Mouse (Mus musculus): ENCODE results near the gene Sirt2.

Gene Sirt2

DNA sequence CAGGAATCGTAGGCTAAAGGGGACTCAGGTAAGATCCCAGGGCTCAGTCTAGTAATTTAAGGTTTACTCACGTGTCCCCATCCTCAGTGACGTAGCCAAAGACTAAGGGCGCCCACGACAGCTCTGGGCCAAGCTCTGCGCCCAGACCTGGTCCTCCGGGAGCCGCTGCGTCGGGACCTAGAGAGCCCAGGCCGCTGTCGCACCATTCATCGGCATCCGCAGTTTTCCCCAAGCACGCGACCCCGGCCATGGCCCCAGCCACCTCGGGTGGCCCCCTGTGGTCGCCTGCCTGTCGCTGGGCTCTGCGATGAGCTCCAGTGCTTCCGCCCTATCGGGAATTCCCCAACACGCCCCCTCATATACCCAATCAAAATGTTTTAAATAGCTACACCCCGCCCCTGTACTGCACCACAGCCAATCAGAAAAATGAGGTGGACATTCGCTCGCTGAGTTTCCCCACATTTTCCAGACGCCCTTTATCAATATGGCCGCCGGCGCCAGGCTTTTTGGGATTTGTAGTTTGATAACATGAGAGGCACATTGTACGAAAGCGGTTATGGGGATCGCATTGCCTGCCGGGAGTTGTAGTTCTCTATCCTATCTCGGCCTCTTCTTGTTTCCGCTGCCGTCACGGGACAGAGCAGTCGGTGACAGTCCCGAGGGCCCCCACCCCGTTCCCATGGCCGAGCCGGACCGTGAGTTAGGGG lies at the start of gene Sirt2:
Sirt2 (plus strand) TSS at position 563 of the 707 bp plus-strand sequence.
- DNase-seq = peak; percentile 93 to 95

DNA sequence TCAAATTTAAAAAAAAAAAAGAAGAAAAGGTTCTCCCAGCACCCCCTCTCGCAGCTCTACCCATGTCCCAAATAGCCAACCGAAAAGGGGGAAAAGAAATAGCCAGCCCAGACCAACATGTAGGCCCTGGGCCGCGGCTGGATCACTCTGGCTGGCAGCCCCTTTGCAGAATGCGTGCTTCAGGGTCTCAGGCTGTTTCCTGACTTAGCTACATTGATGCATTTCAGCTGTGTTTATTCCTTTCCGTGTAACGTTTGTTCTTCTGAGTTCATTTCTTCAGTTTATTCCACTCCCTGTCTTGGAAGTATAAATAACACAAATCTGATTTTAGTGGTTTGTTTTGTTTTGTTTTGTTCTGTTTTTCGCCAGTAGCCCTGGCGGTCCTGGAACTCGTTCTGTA lies 48.8 kb upstream of the Sirt2 start:
- DNase-seq = no peak

DNA sequence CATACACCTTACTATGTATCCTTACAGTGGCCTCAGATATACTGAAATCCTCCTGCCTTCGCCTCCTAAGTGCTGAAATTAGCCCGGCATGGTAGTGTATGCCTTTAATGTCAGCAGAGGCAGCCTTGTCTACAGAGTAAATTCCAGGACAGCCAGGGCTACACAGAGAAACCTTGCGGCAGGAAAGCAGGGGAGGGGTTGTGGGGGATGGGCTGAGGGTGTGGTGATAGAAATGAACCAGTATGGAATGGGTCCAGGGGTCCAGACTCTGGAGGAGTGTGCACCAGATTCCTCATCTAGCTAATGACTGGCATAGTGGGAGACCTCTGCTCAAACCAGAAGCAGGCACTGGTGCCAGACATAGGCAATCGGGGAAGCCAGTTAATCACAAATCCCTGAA lies 47.4 kb upstream of the Sirt2 start:
- no peak for DNase-seq

DNA sequence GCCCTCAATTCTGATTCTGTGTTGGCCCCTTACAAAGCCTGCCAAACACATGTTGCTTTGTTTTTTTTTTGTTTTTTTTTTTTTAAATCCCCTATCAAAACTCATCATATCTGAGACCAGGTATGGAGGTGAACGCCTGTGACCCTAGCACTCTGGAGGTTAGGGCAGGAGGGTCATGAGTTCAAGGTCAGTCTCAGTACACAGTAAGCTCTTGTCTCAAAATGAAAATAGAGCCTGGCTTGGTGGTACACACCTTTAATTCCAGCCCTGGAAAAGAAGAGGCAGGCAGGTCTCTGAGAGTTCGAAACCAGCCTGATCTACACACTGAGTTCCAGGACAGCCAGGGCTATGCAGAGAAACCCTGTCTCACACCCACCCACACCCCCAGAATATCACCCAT lies 46.9 kb upstream of the Sirt2 start:
- no peak for DNase-seq

DNA sequence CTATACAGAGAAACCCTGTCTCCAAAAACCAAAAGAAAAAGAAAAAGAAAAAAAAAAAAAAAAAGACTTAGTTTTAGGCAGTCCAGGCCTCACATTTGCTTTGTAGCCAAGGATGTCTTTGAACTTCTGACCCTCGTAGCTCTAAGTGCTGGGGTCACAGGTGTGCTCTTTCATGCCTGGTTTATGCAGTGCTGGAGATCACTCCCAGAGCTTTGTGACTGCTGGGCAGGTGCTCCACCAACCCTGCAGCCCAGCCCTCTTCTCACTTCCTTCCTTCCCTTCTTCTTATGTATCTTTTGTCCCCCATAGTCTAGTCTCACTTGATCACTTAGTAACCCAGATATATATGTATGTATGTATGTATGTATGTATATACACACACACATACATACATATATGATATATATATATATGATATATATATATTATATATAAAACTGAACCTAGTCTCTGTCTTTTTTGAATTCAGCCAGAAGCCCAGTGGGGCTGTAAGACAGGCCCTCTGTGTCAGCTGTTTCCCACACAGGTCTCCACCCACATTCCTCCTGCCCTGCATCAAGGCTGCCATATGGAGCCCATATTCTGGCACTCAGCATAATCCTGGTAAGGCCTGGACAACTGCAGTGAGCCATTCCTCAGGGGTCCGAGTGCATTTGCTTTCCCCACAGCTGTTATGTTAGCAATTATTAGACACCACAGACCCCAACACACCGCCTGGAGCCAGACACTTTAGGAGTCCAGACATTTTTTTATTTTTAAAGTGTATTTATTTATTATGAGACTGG lies 45.6 kb upstream of the Sirt2 start:
- no peak for DNase-seq

DNA sequence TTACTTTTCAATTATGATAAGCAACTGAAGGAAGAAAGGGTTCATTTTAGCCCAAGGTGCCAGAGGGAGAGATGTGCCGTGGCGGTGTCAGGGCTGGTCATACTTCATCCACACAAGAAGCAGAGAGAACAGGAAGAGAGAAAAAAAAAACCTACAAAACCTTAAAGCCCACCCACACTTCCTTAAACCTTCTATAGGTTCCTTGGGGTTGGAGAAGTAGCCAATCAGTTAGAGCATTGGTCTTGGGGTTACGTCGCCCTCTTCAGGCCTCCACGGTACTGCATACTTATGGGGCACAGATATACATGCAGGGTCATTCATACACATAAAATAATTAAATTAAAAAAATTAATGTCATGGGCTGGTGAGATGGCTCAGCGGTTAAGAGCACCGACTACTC lies 44.5 kb upstream of the Sirt2 start:
- DNase-seq = peak; percentile 29 to 46

DNA sequence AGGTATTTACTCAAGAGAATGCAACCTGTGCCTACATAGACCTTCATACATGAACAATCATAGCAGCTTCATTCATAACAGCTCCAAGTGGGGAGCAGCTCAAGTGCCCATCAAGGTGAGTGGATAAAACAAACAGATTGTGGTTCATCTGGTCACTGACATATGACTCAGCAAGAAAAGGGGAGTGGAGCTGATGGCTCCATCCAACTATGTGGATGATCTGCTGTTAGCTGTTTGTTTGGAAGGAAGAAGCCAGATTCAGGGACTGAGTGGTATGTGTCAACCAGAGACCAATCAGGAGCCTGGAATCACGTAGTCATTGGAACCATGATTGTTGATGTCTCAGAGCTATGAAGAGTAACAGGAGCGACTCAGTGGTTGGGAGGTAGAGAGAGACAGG lies 41.9 kb upstream of the Sirt2 start:
- DNase-seq = no peak

DNA sequence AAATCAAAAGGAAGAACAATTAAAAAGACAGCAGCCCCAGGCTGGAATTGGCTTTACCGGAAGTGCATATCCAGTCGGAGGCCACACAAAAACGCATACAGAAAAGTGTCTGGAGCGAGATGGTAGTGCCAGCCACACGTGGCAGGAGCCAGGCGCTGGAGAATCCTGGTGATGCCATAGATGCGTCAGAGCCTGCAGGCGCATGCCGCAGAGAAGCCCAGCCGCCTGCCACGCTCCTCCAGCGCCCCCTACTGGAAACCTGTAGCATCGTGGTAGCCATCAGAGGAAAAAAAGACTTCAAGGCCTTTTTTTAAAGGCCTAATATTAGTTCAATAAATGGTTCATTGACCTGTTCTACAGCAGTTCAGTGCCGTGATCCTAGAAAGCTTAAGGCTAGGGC lies 39.9 kb upstream of the Sirt2 start:
- peak; percentile 76 to 77 for DNase-seq

DNA sequence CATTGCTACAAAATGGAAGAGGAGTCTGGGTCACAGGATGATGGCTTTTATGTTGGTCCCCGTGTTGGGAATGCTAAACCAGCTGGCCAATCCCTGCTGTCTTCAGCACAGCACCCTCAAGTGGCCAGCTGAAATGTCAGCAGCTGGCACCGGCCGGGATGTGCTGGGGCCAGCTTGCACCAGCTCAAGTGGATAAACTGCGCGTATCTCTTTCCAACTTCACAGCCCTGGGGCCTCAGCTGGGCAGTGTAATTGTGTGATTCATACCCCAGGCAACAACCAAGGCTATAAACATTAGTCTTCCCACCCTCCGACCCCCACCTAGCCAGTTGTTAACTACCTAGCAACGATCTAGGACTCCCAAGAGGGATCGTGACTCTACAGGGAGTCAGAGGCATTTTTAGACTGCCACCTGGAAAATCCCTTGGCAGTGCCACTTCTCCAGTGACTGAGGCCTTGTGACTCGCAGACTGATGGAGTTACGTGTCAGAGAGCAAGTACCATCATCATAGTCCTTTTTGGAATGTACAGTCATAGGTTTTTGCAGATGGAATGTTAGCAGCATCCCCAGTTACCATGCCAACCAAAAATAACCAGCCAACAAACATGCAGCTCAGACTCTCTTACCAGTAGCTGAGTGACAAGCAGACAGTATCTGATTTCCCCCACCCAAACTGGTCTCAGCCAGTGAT lies 38.7 kb upstream of the Sirt2 start:
- no peak for DNase-seq

DNA sequence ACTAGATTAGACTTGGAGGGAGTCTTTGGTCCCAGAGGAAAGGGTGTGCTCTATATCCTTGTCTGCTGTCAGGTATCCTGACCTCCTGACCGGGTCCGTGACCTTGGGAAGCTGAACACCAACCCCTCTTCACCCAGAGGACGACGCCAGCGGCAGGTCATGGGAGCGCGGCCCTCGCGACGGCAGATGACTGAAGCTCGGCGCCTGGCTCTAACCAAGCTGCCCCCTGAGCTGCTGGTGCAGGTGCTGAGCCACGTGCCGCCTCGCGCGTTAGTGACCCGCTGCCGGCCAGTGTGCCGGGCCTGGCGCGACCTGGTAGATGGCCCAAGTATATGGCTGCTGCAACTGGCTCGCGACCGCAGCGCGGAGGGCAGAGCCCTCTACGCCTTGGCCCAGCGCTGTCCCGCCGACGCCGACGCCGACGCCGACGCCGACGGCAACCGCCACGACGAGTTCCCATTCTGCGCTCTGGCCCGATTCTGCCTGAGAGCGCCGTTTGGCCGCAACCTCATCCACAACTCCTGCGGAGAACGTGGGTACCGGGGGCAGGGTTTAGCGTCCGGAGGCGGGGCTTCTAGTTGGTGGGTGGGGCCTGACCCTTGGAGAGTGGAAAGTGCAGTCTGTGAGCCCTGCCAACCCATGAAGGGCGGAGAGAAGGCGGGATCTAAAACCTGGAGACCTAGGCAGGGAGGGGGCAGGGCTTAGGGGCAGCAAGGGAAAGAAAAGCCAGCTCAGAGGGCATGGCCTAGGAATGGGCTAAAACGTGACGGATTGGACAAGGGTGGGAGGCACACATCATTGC lies 34.0 kb upstream of the Sirt2 start:
- peak; percentile 76 to 78 for DNase-seq

DNA sequence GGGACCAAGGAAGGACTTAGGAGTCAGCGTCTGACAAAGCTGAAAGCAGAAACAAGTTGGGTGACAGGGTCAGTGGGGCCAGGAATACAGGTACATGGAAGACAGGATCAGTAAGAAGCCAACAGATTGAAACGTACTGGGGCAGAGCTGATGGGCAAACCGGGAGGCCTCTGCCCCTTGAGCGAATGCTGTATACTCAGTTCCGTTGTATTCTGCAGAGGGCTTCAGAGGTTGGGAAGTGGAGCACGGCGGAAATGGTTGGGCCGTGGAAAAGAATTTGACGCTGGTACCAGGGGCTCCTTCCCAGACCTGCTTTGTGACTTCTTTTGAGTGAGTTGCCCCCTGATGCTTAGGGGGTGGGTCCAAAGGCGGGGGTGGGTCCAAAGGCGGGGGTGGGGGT lies 33.3 kb upstream of the Sirt2 start:
- DNase-seq = no peak

DNA sequence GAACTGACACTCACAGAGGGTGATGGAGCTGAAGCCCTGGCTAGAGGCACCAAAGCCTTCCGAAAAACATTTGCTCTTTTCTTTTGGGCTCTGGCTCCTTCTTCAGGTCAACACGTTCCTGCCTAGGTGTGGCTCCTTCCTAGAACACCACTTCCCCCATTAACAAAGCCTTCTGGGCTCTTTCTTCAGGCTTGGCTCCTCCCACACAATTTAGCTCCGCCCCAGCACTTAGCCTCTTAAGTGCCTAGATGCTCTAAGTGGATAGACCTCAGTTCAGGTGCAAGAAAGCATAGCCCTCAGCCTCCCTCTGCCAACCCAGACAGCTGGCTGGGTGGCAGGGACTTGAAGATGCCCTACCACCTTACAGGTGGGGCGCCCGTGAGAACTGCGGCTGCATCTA lies 30.8 kb upstream of the Sirt2 start:
- DNase-seq = no peak

DNA sequence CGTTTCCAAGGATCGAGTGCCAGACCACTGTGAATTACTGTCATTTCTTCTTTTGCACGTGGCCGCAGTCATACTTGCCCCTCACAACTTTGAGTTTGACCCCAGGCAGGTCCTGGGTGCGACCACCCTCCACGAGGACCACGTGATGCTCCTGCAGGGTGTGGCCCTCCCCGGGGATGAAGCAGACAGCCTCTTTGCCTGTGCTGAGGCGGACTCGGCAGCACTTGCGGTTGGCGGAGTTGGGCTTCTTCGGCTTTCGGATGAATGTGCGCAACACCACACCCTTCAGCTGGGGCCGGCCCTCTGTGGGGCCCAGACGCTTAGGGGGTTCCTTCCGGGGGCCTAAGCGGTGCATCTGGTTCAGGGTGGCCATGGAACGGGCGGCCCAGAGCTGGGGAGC lies 26.7 kb upstream of the Sirt2 start:
- DNase-seq = no peak

DNA sequence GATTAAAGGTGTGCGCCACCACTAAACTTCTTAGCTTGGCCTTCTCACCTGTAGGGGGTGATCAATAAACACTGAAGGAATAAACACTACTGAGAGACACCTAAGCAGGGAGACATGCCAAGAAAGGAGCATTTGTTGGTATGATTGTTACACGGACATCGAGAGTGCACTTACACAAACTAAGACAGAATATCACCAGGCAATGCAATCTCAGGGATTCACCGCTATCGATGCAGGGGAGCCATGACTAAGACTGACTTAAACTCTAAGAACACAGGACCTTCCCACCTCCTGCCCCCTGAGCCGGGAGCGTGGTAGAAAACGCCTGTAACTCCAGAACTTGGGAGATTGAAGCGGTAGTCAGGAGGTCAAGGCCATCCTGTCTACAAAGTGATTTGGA lies 25.6 kb upstream of the Sirt2 start:
- DNase-seq = no peak

DNA sequence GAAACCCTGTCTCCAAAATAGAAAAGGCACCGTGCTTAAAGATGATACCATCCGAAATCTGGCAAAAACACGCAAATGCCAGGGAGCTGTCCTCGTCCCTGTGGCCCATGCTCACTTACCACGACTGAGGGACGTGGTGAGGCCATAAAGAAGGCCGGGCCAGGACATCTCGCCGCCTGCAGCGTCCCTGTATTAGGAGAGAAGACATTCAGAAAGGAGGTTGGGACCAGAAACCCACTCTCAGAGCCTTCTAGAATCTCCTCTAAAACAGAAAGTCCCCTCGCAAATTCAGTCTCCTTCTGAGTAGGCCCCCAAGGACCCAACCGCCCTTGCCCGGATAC lies 25.2 kb upstream of the Sirt2 start:
- DNase-seq = no peak

DNA sequence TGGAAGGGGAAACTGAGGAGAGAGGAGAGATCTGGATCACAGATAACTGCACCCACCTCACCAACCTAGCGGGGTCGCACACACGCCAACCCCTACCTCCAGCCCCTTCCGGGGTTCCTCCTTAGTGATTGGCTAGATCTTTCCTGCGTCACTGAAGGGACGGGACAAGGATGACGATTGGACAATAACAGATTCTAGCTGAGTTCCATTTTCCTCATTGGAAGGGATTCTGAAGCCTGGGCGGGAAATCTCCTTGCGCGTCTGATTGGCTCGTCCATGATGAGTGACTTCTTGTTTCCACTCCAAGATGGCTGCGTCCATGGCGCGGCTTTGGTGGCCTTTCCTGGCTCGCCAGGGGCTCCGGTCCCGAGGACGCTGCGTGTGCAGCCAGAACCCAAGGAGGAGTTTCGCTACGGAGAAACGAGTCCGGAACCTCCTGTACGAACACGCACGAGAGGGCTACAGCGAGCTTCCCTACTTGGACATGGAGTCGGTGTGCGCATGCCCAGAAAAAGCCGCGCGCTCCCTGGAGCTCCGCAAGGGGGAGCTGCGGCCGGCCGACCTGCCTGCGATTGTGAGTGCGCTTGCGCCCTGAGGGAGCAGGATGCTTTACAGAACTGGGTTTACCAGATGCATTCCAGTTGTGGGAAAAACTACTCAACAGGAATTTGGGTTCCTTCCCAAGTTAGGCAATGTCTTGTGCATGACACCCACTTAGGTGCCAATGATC lies 24.7 kb upstream of the Sirt2 start, which contains the start of the genes Mrps12 and Sars2:
Mrps12 (minus strand) TSS at position 112 of the 730 bp plus-strand sequence.
Sars2 (plus strand) TSS at position 284 of the 730 bp plus-strand sequence.
- DNase-seq = peak; percentile 94 to 96

DNA sequence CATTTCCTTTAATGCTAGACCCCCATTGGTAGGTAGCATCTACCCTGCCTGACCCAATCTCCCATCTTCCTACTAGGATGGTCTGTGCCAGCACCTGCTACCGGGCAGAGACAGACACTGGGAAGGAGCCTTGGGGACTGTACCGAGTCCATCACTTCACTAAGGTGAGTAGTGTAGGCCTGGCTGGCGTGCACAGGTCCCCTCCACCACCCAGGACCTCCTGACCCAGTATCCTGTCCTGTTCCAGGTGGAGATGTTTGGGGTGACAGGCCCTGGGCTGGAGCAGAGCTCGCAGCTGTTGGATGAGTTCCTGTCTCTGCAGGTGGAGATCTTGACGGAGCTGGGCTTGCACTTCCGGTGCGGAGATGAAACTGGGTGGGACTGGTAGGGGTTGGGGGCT lies 16.6 kb upstream of the Sirt2 start:
- no peak for DNase-seq

DNA sequence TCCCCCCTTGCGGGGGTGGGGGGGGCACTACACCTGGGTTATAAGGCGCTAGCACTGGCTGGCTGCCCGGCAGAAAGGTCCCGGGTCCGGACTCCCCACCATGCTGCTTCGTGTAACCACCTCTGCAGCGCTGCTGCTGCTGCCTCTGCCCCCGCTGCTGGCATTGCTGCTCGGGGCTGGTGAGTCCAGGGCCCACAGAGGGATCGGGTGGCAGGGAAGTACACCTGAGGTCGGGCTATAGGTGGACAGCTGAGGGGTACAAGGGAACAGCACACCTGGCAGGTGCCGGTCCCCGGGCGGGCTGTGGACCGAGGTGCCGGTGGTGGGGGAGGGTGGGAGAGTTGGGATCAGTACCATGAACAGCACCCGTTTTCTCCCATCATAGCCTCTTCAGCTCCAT lies 10.5 kb upstream of the Sirt2 start, which contains the start of gene Ccer2:
Ccer2 (plus strand) TSS at position 96 of the 400 bp plus-strand sequence.
- DNase-seq = peak in 1 of 2 experiments; percentile 21

DNA sequence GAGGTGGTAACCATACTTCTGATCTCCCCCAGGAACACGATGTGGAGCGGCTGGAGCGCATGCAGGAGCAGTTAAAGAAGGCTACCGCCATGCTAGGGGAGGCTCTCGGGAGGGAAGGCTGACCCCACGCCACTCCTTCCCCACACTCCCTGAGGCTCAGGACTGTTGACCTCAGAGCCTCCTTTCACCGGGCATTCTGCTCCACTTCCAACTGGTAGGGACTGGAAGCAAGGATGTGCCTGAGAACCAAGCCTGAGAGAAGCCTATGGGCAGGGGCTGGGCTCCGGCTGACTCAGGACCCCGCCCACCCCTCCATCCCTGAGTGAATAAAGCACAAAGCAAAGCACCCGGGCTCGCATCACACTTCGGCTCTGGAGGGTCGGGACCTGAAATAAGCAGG lies 7.9 kb upstream of the Sirt2 start:
- no peak for DNase-seq

DNA sequence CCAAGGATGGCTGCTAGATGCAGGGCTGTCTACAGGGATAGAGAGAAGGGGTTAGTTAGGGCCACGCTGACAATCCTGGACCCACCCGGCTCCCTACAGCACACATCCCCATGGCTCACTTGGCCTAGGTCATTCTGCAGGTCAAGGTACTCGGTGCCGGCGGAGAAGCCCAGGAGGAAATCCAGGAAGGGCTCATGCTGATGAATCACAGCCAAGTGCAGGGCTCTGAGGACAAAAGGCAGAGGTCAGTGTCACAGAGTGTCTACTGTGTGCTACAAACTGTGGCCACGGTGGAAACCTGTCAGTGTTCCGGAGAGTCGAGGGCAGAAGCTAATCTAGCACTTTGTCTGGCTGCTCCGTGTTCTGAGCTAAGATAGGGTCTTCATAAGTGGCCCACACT lies 4.6 kb upstream of the Sirt2 start:
- DNase-seq = no peak

DNA sequence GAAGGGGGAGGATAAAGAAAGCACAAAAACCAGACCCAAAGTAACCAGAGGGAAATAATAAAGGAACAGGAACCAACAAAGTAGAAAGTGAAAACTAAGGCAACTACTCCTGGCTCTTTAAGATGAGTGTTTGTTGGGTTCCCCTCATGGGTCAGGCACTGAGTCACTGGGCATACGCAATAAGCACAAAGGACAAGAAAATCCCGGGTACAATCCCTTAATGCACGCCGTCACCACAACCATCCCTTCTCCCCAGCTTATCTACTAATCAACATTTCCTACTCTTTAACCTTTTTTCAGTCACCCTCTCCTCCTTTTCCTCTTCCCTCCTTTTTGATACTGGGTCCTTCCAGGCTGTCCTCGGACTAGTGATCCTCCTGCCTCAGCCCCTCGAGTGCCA lies 1.3 kb upstream of the Sirt2 start:
- DNase-seq = no peak

DNA sequence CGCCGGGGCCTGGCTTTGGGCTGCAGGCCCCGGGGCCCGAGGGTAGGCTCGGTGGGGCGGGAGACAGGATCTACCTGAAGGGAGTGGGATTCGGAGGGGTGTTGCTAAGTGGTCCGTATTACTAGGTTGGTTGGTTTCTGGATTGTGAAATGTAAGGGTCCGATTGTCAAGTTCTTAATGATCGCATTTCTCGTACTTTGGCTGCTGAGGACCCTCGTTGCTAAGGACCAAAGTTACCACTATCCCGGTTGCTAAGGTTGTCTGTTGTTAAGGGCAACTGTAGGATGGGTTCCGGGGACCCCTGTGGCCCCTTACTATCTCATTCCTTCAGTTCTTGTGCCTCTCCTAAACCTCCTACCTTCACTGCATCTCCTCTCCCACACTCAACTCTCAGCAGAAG lies 375 bp downstream of the Sirt2 start:
- DNase-seq = no peak
